Mouse (Mus musculus) left cerebral cortex, postnatal 14 days (tissue): ENCODE measurements around the gene Tsc22d1. TPM values are rescaled to one million over a fixed set of nuclear protein-coding genes. Genes with fewer than 3 reads are reported as not detected.

Experiments used
- DNase-seq, 2 experiments: peaks; one replicate each; pipeline ENCODE4 v3.0.0; 2021 to 2022; ENCODE audit warnings: low spot score in 2 of 2, mixed read lengths in 1 of 2
- intact Hi-C: fragments of 180-260 bp; cut with DNase I; formaldehyde crosslinking; loops from one replicate; pipeline ENCODE4 v1.15.1; 2025
- total RNA-seq, 2 experiments: library from RNA; stranded (reverse); gene quantifications; 2 replicates each; pipeline ENCODE4 v1.2.3; 2021

The Tsc22d1 gene
- total RNA-seq, 2 experiments from 2014 or later: 559 to 625 TPM

- intact Hi-C loops: loop anchor here (5.0 kb wide), 1 partner anchor 536 kb away; no protein-coding TSS in a partner anchor
- no peak for DNase-seq
Observed at GRCm38 (mm10) chr14:76476770-76477169, 62.0 kb downstream of the Tsc22d1 start.

- DNase-seq: no peak
- intact Hi-C loops: loop anchor here (5.0 kb wide), 1 partner anchor 534 kb away; no protein-coding TSS in a partner anchor
Observed at GRCm38 (mm10) chr14:76478076-76478475, 63.3 kb downstream of the Tsc22d1 start.

- intact Hi-C loops: loop anchor here (5.0 kb wide), 1 partner anchor 534 kb away; no protein-coding TSS in a partner anchor
Observed at GRCm38 (mm10) chr14:76478616-76479015, 63.9 kb downstream of the Tsc22d1 start.

GRCm38 (mm10) chr14:76479867-76480266, 65.1 kb downstream of the Tsc22d1 start:
- intact Hi-C loops: loop anchor here (5.0 kb wide), 1 partner anchor 532 kb away; no protein-coding TSS in a partner anchor
- DNase-seq: peak; percentile 58 to 61

More at GRCm38 (mm10) chr14:76478616-76479015, 63.9 kb downstream of the Tsc22d1 start:
- DNase-seq: no peak

GRCm38 (mm10) chr14:76480507-76480906, 65.7 kb downstream of the Tsc22d1 start:
- no peak for DNase-seq
- intact Hi-C loops: no loop called here

GRCm38 (mm10) chr14:76483701-76484100, 68.9 kb downstream of the Tsc22d1 start:
- intact Hi-C loops: no loop called here
- no peak for DNase-seq

- intact Hi-C loops: no loop called here
- DNase-seq: no peak
Observed at GRCm38 (mm10) chr14:76487609-76488008, 72.8 kb downstream of the Tsc22d1 start.

- DNase-seq: no peak
- intact Hi-C loops: no loop called here
Observed at GRCm38 (mm10) chr14:76488101-76489044, 73.6 kb downstream of the Tsc22d1 start.

- DNase-seq: no peak
- intact Hi-C loops: no loop called here
Observed at GRCm38 (mm10) chr14:76489128-76489527, 74.4 kb downstream of the Tsc22d1 start.

- DNase-seq: no peak
- intact Hi-C loops: no loop called here
Observed at GRCm38 (mm10) chr14:76495022-76495421, 80.3 kb downstream of the Tsc22d1 start.

GRCm38 (mm10) chr14:76497187-76497586, 82.4 kb downstream of the Tsc22d1 start:
- no peak for DNase-seq
- intact Hi-C loops: no loop called here

GRCm38 (mm10) chr14:76498210-76498609, 83.4 kb downstream of the Tsc22d1 start:
- intact Hi-C loops: no loop called here
- DNase-seq: no peak

- DNase-seq: no peak
- intact Hi-C loops: no loop called here
Observed at GRCm38 (mm10) chr14:76499492-76499891, 84.7 kb downstream of the Tsc22d1 start.

- no peak for DNase-seq
- intact Hi-C loops: no loop called here
Observed at GRCm38 (mm10) chr14:76500036-76500435, 85.3 kb downstream of the Tsc22d1 start.

- intact Hi-C loops: no loop called here
- peak in 1 of 2 experiments; percentile 20 for DNase-seq
Observed at GRCm38 (mm10) chr14:76503231-76503851, 88.6 kb downstream of the Tsc22d1 start.

GRCm38 (mm10) chr14:76504121-76504737, 89.5 kb downstream of the Tsc22d1 start:
- intact Hi-C loops: loop anchor here (2.0 kb wide), 2 partner anchors 53 to 373 kb away; partner anchors contain the start of gene Serp2
- DNase-seq: peak; percentile 95

GRCm38 (mm10) chr14:76505101-76505438, 90.3 kb downstream of the Tsc22d1 start:
- no peak for DNase-seq
- intact Hi-C loops: loop anchor here (2.0 to 5.0 kb wide), 5 partner anchors 52 to 372 kb away; partner anchors contain the start of gene Serp2

- peak; percentile 88 to 97 for DNase-seq
- intact Hi-C loops: loop anchor here (2.0 to 5.0 kb wide), 5 partner anchors 51 to 371 kb away; partner anchors contain the start of gene Serp2
Observed at GRCm38 (mm10) chr14:76505439-76506220, 90.9 kb downstream of the Tsc22d1 start.
